Mouse (Mus musculus) layer of hippocampus, postnatal 25 days (tissue): ENCODE results near the gene Dapk1. TPM values are rescaled to one million over a fixed set of nuclear protein-coding genes. Genes with fewer than 3 reads are reported as not detected.

Experiments used
- DNase-seq, 2 experiments: peaks; one replicate each; pipeline ENCODE4 v3.0.0; 2022; ENCODE audit warnings: mixed read lengths in 2 of 2, low spot score in 1 of 2; ENCODE audit errors: extremely low spot score in 1 of 2
- total RNA-seq, 2 experiments: library from RNA; stranded (reverse); gene quantifications; 2 replicates each; pipeline ENCODE4 v1.2.3; 2021

The Dapk1 gene
- total RNA-seq, 2 experiments from 2014 or later: 128 to 132 TPM

- no peak for DNase-seq
Observed at GRCm38 (mm10) chr13:60780534-60780933, 178.8 kb downstream of the Dapk1 start.

- no peak for DNase-seq
Observed at GRCm38 (mm10) chr13:60783301-60783700, 181.6 kb downstream of the Dapk1 start.

GRCm38 (mm10) chr13:60786264-60786663, 184.5 kb downstream of the Dapk1 start, which contains the start of gene BC051665:
TSS of gene BC051665 (minus strand) at chr13:60786364.
- no peak for DNase-seq

GRCm38 (mm10) chr13:60789466-60789865, 187.7 kb downstream of the Dapk1 start:
- no peak for DNase-seq

- DNase-seq: no peak
Observed at GRCm38 (mm10) chr13:60802749-60803148, 201.0 kb downstream of the Dapk1 start, which contains the start of gene Ctsll3. TSS of gene Ctsll3 (minus strand) at chr13:60802849.

- no peak for DNase-seq
Observed at GRCm38 (mm10) chr13:60809690-60810089, 207.9 kb downstream of the Dapk1 start.

GRCm38 (mm10) chr13:60812768-60813167, 211.0 kb downstream of the Dapk1 start:
- no peak for DNase-seq

Other genes starting within 250 kb of the Dapk1 start
- gene BC051665, start 184.4 kb downstream of the Dapk1 start, total RNA-seq: not detected
- not detected for gene Ctsll3, start 200.9 kb downstream of the Dapk1 start, total RNA-seq